In genomic region chrX:52912826-52913701, GRCm38 (mm10) we compare ENCODE assay signal across 8 mouse cellular contexts. TPM values are rescaled to one million over a fixed set of nuclear protein-coding genes. Genes with fewer than 3 reads are reported as not detected.
DNase-seq lines count a peak whose midpoint lies in the region; ATAC-seq and TF ChIP-seq lines count a peak whose summit lies in the region.

No protein-coding gene starts in this region.

- peak overlapping the region; percentile 87 for H3K4me3 ChIP-seq in cerebellum, adult 2 months (replicated peaks; ENCODE audit: insufficient read depth, low read depth, low read length)
- peak overlapping the region; percentile 77 for H3K4me3 ChIP-seq in liver, embryonic 16.5 days (ENCODE audit: low read depth, low read length)

- peak overlapping the region; percentile 73 for H3K4me2 ChIP-seq in liver, embryonic 16.5 days (ENCODE audit: low read depth, low read length)

- H3K4me1 ChIP-seq in cerebellum, adult 2 months (ENCODE audit: control insufficient read depth, insufficient read depth, low read length) = no peaks in the 10 kb centered on the region
- no peaks in the 10 kb centered on the region for H3K4me1 ChIP-seq in liver, embryonic 16.5 days (ENCODE audit: control insufficient read depth, low read depth, low read length)

- H3K36me3 ChIP-seq in liver, embryonic 16.5 days (ENCODE audit: control insufficient read depth, insufficient read depth) = no peaks in the 10 kb centered on the region

- no peak for TF ChIP-seq POLR2A in cerebellum, adult 2 months (IDR thresholded peaks at IDR 0.05; ENCODE audit: borderline replicate concordance, insufficient read depth, low read length)

- TF ChIP-seq CTCF in cerebellum, adult 2 months (IDR thresholded peaks at IDR 0.05; ENCODE audit: borderline replicate concordance, insufficient read depth, low read depth, low read length) = no peak

- 7% methylated on average over 31 of the region's 31 CpGs for WGBS in cerebellum, adult 2 months
- 18% methylated on average over 31 of the region's 31 CpGs for WGBS in liver, embryonic 16.5 days (ENCODE audit: insufficient replicate concordance)

- no peak overlapping the region for H3K27ac ChIP-seq in cerebellum, adult 2 months (ENCODE audit: insufficient read depth, low read length)
- peak overlapping the region; percentile 55; the same call in 1 of the 2 replicates for H3K27ac ChIP-seq in liver, embryonic 16.5 days (ENCODE audit: low read length)

- peak overlapping the region; percentile 84 for H3K9ac ChIP-seq in liver, embryonic 16.5 days (ENCODE audit: low read depth, low read length)

- H3K9me3 ChIP-seq in liver, embryonic 16.5 days (replicated peaks; ENCODE audit: control insufficient read depth, low read length) = no peaks in the 10 kb centered on the region

- no peak for ATAC-seq in liver, embryonic 16.5 days (ENCODE audit: low read depth)

- DNase-seq in cerebellum, adult 2 months = peak in 1 of 2 experiments; percentile 14
- no peak for DNase-seq in cerebellum, adult 9-10 months
- DNase-seq in 3T3-L1 (ENCODE audit: low read depth, low spot score) = peak; percentile 57
- DNase-seq in cerebellum, postnatal 25 days = peak; percentile 18 to 28
- peak; percentile 8 to 19 for DNase-seq in heart, postnatal 10 days
- DNase-seq in thymus, postnatal 14 days = peak; percentile 7
- no peak for DNase-seq in layer of hippocampus, postnatal 10 days (ENCODE audit: low spot score in 2 of 2)

- H3K27me3 ChIP-seq in cerebellum, adult 2 months (ENCODE audit: control insufficient read depth, insufficient read depth, low read length) = no peaks in the 10 kb centered on the region
- no peaks in the 10 kb centered on the region for H3K27me3 ChIP-seq in liver, embryonic 16.5 days (ENCODE audit: control insufficient read depth, insufficient read depth, low read depth, low read length)

- intact Hi-C loops in heart, postnatal 10 days (cut with DNase I) = no loop called here

RNA-seq across cellular contexts. Expression of gene Phf6, which starts 1.0 kb away (rescaled TPM):
- 12.5 and 13.5 TPM in 2 replicates for polyA plus RNA-seq in cerebellum, adult 2 months (2012; rRNA removed)
- 1 to 10 TPM; 7.6 to 8.1 TPM for total RNA-seq in heart, postnatal 10 days (2021)
- polyA plus RNA-seq in liver, embryonic 16.5 days (2015; fragmentation: Nextera tagmentation; extraction: Ambion mirVana) = 8.4 and 8.8 TPM in 2 replicates
- total RNA-seq in layer of hippocampus, postnatal 10 days (2021) = 10 to 100 TPM; 24.9 to 28.0 TPM

Comparison
In these comparisons a context has a peak if more than half of its experiments do, and no peak if none do; other contexts are left out.
1. DNase-seq: peak in 3T3-L1 (single experiment), cerebellum, postnatal 25 days (2 of 2), heart, postnatal 10 days (2 of 2) and thymus, postnatal 14 days (single experiment); none in cerebellum, adult 9-10 months (single experiment) and layer of hippocampus, postnatal 10 days (0 of 2).